Mouse (Mus musculus) lung, postnatal 0 days (tissue): ENCODE results near the gene Antxr1. TPM values are rescaled to one million over a fixed set of nuclear protein-coding genes. Genes with fewer than 3 reads are reported as not detected.

Experiments
- ATAC-seq: fragments of 200-750 bp; cut with Nextera tagmentation; 2 replicates; pipeline ENCODE4 v1.8.0; 2017; ENCODE audit warnings: moderate library complexity
- DNase-seq: peaks from one replicate; pipeline ENCODE4 v3.0.0-alpha.2; 2016; ENCODE audit warnings: low spot score
- H3K27ac ChIP-seq: fragments of 300-500 bp; sonication (generic); 2 replicates; pipeline ENCODE4 v1.5.1; 2014; ENCODE audit warnings: antibody characterized with exemption, mild to moderate bottlenecking, low read length, mixed read lengths
- H3K27me3 ChIP-seq: fragments of 300-500 bp; sonication (generic); replicated peaks from 2 replicates; pipeline ENCODE4 v1.6.1; 2014; ENCODE audit warnings: low read length, mixed read lengths; ENCODE audit not compliant: insufficient read depth
- H3K36me3 ChIP-seq: fragments of 300-500 bp; sonication (generic); 2 replicates; pipeline ENCODE4 v1.6.1; 2014; ENCODE audit warnings: low read length, mixed read lengths; ENCODE audit not compliant: insufficient read depth
- H3K4me1 ChIP-seq: fragments of 300-500 bp; sonication (generic); 2 replicates; pipeline ENCODE4 v1.6.1; 2014; ENCODE audit warnings: antibody characterized with exemption, low read depth, low read length, mixed read lengths; ENCODE audit not compliant: insufficient read depth
- H3K4me2 ChIP-seq: fragments of 300-500 bp; sonication (generic); replicated peaks from 2 replicates; pipeline ENCODE4 v1.6.1; 2014; ENCODE audit warnings: low read depth, mild to moderate bottlenecking, low read length, moderate library complexity, mixed read lengths
- H3K4me3 ChIP-seq: fragments of 300-500 bp; sonication (generic); 2 replicates; pipeline ENCODE4 v1.5.1; 2014; ENCODE audit warnings: low read depth, low read length
- H3K9ac ChIP-seq: fragments of 300-500 bp; sonication (generic); replicated peaks from 2 replicates; pipeline ENCODE4 v1.6.1; 2014; ENCODE audit warnings: low read depth, mild to moderate bottlenecking
- H3K9me3 ChIP-seq: fragments of 300-500 bp; sonication (generic); 2 replicates; pipeline ENCODE4 v1.6.1; 2016; ENCODE audit warnings: low read length, mixed read lengths
- CTCF ChIP-seq: IDR thresholded peaks from 2 replicates; pipeline ENCODE4 v1.5.1; 2016; ENCODE audit warnings: antibody characterized with exemption, mild to moderate bottlenecking
- EP300 ChIP-seq: IDR thresholded peaks from 2 replicates; pipeline ENCODE4 v1.6.1; 2016; ENCODE audit warnings: antibody characterized with exemption, mild to moderate bottlenecking, control low read depth
- WGBS: fragments of 180-500 bp; shearing (Covaris S2); extraction: QIAGEN DNeasy Blood & Tissue Kit; methylation state at CpG from one replicate; pipeline ENCODE4 v1.1.7; 2014; 5-methylcytosine and 5-hydroxymethylcytosine counted together
- polyA plus RNA-seq: library from polyadenylated mRNA; unstranded; fragments of >200 nt; fragmentation: Nextera tagmentation; extraction: Ambion mirVana; gene quantifications from 2 replicates; pipeline ENCODE4 v1.2.1, GENCODE M21; 2015

Antxr1 gene
- polyA plus RNA-seq, 1 experiment from 2014 or later, result 11.7 TPM

GRCm38 (mm10) chr6:87227940-87228339, 107.7 kb downstream of the Antxr1 start:
- H3K9me3 ChIP-seq, result no peaks in the 10 kb centered on the region
- no peak for DNase-seq
- no peak for ATAC-seq
- H3K4me1 ChIP-seq, result peaks cover 12% of the 10 kb centered on the region; the same call in 1 of the 2 replicates
- TF ChIP-seq CTCF, result no peak
- no peak for TF ChIP-seq EP300
- H3K27me3 ChIP-seq, result no peaks in the 10 kb centered on the region
- no peak overlapping the region for H3K4me3 ChIP-seq
- H3K36me3 ChIP-seq, result no peaks in the 10 kb centered on the region
- WGBS, result 37% methylated on average over 10 of the region's 10 CpGs
- no peak overlapping the region for H3K4me2 ChIP-seq
- H3K27ac ChIP-seq, result no peak overlapping the region
- H3K9ac ChIP-seq, result no peak overlapping the region

GRCm38 (mm10) chr6:87226315-87226714, 109.3 kb downstream of the Antxr1 start:
- Histone ChIP-seq H3K4me1 (peaks cover 12% of the 10 kb centered on the region; the same call in 1 of the 2 replicates), H3K4me3 (no peak overlapping the region), H3K9ac (no peak overlapping the region), H3K36me3 (no peaks in the 10 kb centered on the region), H3K27ac (no peak overlapping the region), H3K27me3 (no peaks in the 10 kb centered on the region), H3K9me3 (no peaks in the 10 kb centered on the region), H3K4me2 (no peak overlapping the region)
- ATAC-seq (no peak), DNase-seq (no peak)
- 81% methylated on average over 4 of the region's 4 CpGs for WGBS
- no peak for TF ChIP-seq EP300
- no peak for TF ChIP-seq CTCF

GRCm38 (mm10) chr6:87225286-87225685, 110.3 kb downstream of the Antxr1 start:
- H3K9ac ChIP-seq, result no peak overlapping the region
- DNase-seq (no peak), ATAC-seq (0 out of 2 replicates have a peak, but pooled peaks have one; percentile 15)
- no peaks in the 10 kb centered on the region for H3K9me3 ChIP-seq
- 94% methylated on average over 1 of the region's 1 CpGs for WGBS
- no peak for TF ChIP-seq CTCF
- TF ChIP-seq EP300, result no peak
- no peak overlapping the region for H3K27ac ChIP-seq
- no peak overlapping the region for H3K4me3 ChIP-seq
- no peak overlapping the region for H3K4me2 ChIP-seq
- H3K4me1 ChIP-seq, result peaks cover 12% of the 10 kb centered on the region; the same call in 1 of the 2 replicates
- H3K27me3 ChIP-seq, result no peaks in the 10 kb centered on the region
- no peaks in the 10 kb centered on the region for H3K36me3 ChIP-seq

- Histone ChIP-seq H3K27me3 (no peaks in the 10 kb centered on the region), H3K27ac (no peak overlapping the region), H3K4me3 (no peak overlapping the region), H3K36me3 (no peaks in the 10 kb centered on the region), H3K4me1 (peaks cover 14% of the 10 kb centered on the region; the same call in 1 of the 2 replicates), H3K4me2 (no peak overlapping the region), H3K9me3 (no peaks in the 10 kb centered on the region), H3K9ac (no peak overlapping the region)
- DNase-seq (peak; percentile 61), ATAC-seq (peak; percentile 62)
- TF ChIP-seq EP300, result no peak
- no peak for TF ChIP-seq CTCF
- 20% methylated on average over 10 of the region's 10 CpGs for WGBS
These were observed 112.6 kb downstream of the Antxr1 start for GRCm38 (mm10) chr6:87222854-87223631.

- no peak overlapping the region for H3K4me3 ChIP-seq
- WGBS, result 53% methylated on average over 13 of the region's 13 CpGs
- no peak for TF ChIP-seq CTCF
- TF ChIP-seq EP300, result no peak
- H3K9ac ChIP-seq, result no peak overlapping the region
- ATAC-seq (peak; percentile 23; the same call in 1 of the 2 replicates), DNase-seq (peak; percentile 49)
- H3K36me3 ChIP-seq, result no peaks in the 10 kb centered on the region
- no peak overlapping the region for H3K27ac ChIP-seq
- H3K4me2 ChIP-seq, result no peak overlapping the region
- H3K4me1 ChIP-seq, result peaks cover 11% of the 10 kb centered on the region; the same call in 1 of the 2 replicates
- H3K9me3 ChIP-seq, result no peaks in the 10 kb centered on the region
- H3K27me3 ChIP-seq, result no peaks in the 10 kb centered on the region
These were observed 116.3 kb downstream of the Antxr1 start for GRCm38 (mm10) chr6:87219061-87219992.

GRCm38 (mm10) chr6:87216114-87216591, 119.5 kb downstream of the Antxr1 start:
- peak; percentile 81 for ATAC-seq
- no peak overlapping the region for H3K4me2 ChIP-seq
- H3K27ac ChIP-seq, result peak overlapping the region; percentile 40
- H3K4me1 ChIP-seq, result 0 out of 2 replicates have a peak, but pooled peaks cover 3% of the 10 kb centered on the region
- WGBS, result 36% methylated on average over 2 of the region's 2 CpGs
- H3K36me3 ChIP-seq, result 0 out of 2 replicates have a peak, but pooled peaks cover 5% of the 10 kb centered on the region
- H3K9ac ChIP-seq, result no peak overlapping the region
- H3K4me3 ChIP-seq, result no peak overlapping the region
- TF ChIP-seq EP300 (peak; percentile 10; the same call in 1 of the 2 replicates), CTCF (no peak; the same call in 1 of the 2 replicates)
- DNase-seq, result peak; percentile 46
- no peaks in the 10 kb centered on the region for H3K9me3 ChIP-seq
- no peaks in the 10 kb centered on the region for H3K27me3 ChIP-seq
